Mouse (Mus musculus): ENCODE data around the gene Olfr288.
A peak's percentile ranks its signal among the peaks of the same experiment; 100 is the strongest.

DNA sequence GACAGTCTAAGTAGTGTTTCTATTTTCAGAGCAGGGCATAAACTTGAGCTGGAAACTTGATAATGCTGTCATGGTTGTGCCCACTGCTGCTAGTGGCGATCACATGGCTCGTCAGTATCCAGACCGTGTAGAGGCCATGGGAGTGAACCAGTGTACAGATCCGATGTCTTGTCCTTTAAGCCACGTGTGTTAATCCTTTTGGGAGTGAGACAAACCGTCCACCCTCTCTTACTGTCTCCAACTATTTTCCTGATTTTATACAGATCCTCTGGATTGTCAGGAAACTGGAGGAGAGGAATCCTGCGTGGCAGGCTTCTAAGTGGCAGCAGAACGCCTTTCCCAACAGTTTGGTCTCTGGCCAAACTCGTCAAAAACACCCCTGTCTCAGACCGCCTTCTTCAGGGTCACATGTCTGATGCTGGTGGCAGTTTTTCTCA, 46.2 kb downstream of the Olfr288 start:
- peak in 1 of 3 experiments; percentile 38 for TF ChIP-seq MYOD1 (IDR thresholded peaks at IDR 0.05; ENCODE audit: control insufficient read depth in 1 of 3, insufficient read length in 2 of 3, low read depth in 2 of 3)
- TF ChIP-seq POLR2A (IDR thresholded peaks at IDR 0.05; ENCODE audit: insufficient read length, low read depth), result peak; percentile 45
- TF ChIP-seq TCF12 (IDR thresholded peaks at IDR 0.05; ENCODE audit: insufficient read depth, poor library complexity, severe bottlenecking), result no peak
- no peak for TF ChIP-seq MAX (IDR thresholded peaks at IDR 0.05; ENCODE audit: low read depth)
- no peak for TF ChIP-seq POLR2AphosphoS2 (IDR thresholded peaks at IDR 0.05; ENCODE audit: insufficient read length, low read depth)
- no peak for TF ChIP-seq E2F4 (IDR thresholded peaks at IDR 0.05; ENCODE audit: insufficient read depth)
- TF ChIP-seq TCF3 (IDR thresholded peaks at IDR 0.05; ENCODE audit: insufficient read length, low read depth), result no peak
- TF ChIP-seq CEBPB (IDR thresholded peaks at IDR 0.05; ENCODE audit: insufficient read depth, poor library complexity, severe bottlenecking), result no peak
- no peak for TF ChIP-seq SRF (IDR thresholded peaks at IDR 0.05; ENCODE audit: control insufficient read depth, insufficient read length, low read depth)
- TF ChIP-seq USF1 (IDR thresholded peaks at IDR 0.05; ENCODE audit: low read depth), result peak; percentile 63
- TF ChIP-seq REST (IDR thresholded peaks at IDR 0.05; ENCODE audit: insufficient read depth, insufficient read length), result no peak

All from myocyte (in vitro differentiated cells).